Mouse (Mus musculus) lung, embryonic 16.5 days (tissue): ENCODE measurements at regions not wholly inside any gene's neighbourhood (a gene's known extent, or its start where the extent isn't known, plus 50 kb on each side); places are given as distances from the start of the nearest gene placed in this dataset.
"Not testable (repeated sequence)": the region's sequence is repeated elsewhere in the genome, so short reads cannot be mapped to it uniquely, and the experiment has no call there.

ENCODE experiments used
- ATAC-seq: fragments of 200-750 bp; cut with Nextera tagmentation; 2 replicates; pipeline ENCODE4 v1.8.0; 2017; ENCODE audit warnings: low read depth, mild to moderate bottlenecking, moderate library complexity
- H3K27ac ChIP-seq: fragments of 300-500 bp; sonication (generic); 2 replicates; pipeline ENCODE4 v1.5.1; 2014; ENCODE audit warnings: mild to moderate bottlenecking, control low read depth, low read length
- H3K27me3 ChIP-seq: fragments of 300-500 bp; sonication (generic); 2 replicates; pipeline ENCODE4 v1.6.1; 2014; ENCODE audit warnings: low read depth, low read length, mixed read lengths; ENCODE audit not compliant: control insufficient read depth, insufficient read depth
- H3K36me3 ChIP-seq: fragments of 300-500 bp; sonication (generic); 2 replicates; pipeline ENCODE4 v1.6.1; 2014; ENCODE audit warnings: low read length; ENCODE audit not compliant: control insufficient read depth, insufficient read depth
- H3K4me1 ChIP-seq: fragments of 300-500 bp; sonication (generic); replicated peaks from 2 replicates; pipeline ENCODE4 v1.6.1; 2014; ENCODE audit warnings: low read length, mixed read lengths; ENCODE audit not compliant: control insufficient read depth, insufficient read depth
- H3K4me2 ChIP-seq: fragments of 300-500 bp; sonication (generic); 2 replicates; pipeline ENCODE4 v1.6.1; 2014; ENCODE audit warnings: low read depth, low read length, control low read depth
- H3K4me3 ChIP-seq: fragments of 300-500 bp; sonication (generic); 2 replicates; pipeline ENCODE4 v1.5.1; 2014; ENCODE audit warnings: mild to moderate bottlenecking, low read length, control low read depth
- H3K9ac ChIP-seq: fragments of 300-500 bp; sonication (generic); 2 replicates; pipeline ENCODE4 v1.6.1; 2014; ENCODE audit warnings: low read length, control low read depth
- H3K9me3 ChIP-seq: fragments of 300-500 bp; sonication (generic); 2 replicates; pipeline ENCODE4 v1.6.1; 2016; ENCODE audit warnings: low read length; ENCODE audit not compliant: control insufficient read depth
- WGBS: fragments of 180-500 bp; shearing (Covaris S2); extraction: QIAGEN DNeasy Blood & Tissue Kit; methylation state at CpG from one replicate; pipeline ENCODE4 v1.1.7; 2014; 5-methylcytosine and 5-hydroxymethylcytosine counted together

GRCm38 (mm10) chr16:3114473-3115335 is 476.1 kb upstream of the Olfr161 start:
- not testable (repeated sequence) for H3K9me3 ChIP-seq, H3K27me3 ChIP-seq, H3K4me2 ChIP-seq, H3K4me3 ChIP-seq, H3K27ac ChIP-seq, H3K4me1 ChIP-seq, H3K36me3 ChIP-seq, H3K9ac ChIP-seq
- ATAC-seq = peak; percentile 96
- 71% methylated on average over 2 of the region's 3 CpGs for whole genome bisulfite sequencing

GRCm38 (mm10) chr16:3115336-3116112 is 475.3 kb upstream of the Olfr161 start:
- 68% methylated on average over 8 of the region's 9 CpGs for WGBS
- H3K27ac ChIP-seq, H3K9me3 ChIP-seq, H3K4me1 ChIP-seq, H3K4me2 ChIP-seq, H3K36me3 ChIP-seq, H3K4me3 ChIP-seq, H3K27me3 ChIP-seq, H3K9ac ChIP-seq: not testable (repeated sequence)
- peak; percentile 81 for ATAC-seq

DNA sequence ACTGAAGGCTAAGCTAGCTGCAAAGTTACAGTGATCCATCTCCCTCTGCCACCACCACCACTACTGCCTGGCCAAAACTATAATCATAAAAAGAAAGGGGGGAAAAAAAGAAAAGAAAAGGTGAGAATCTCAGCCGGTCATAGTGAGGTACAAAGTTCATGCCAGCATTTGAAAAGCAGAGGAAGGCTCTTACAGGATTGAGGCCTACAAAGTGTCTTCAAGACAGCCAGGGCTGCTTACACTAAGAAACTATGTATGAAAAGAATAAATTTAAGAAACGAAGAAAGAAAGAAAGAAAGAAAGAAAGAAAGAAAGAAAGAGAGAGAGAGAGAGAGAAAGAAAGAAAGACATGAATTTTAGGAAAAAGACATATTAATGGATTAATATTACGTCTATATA is 474.7 kb upstream of the Olfr161 start:
- not testable (repeated sequence) for H3K27me3 ChIP-seq, ATAC-seq, H3K27ac ChIP-seq, H3K4me1 ChIP-seq, H3K4me2 ChIP-seq, H3K36me3 ChIP-seq, H3K9me3 ChIP-seq, H3K4me3 ChIP-seq, H3K9ac ChIP-seq
- WGBS = 82% methylated on average over 2 of the region's 3 CpGs

- not testable (repeated sequence) for H3K36me3 ChIP-seq, H3K27ac ChIP-seq, H3K9ac ChIP-seq, H3K4me3 ChIP-seq, H3K27me3 ChIP-seq, H3K4me2 ChIP-seq, H3K4me1 ChIP-seq, H3K9me3 ChIP-seq, ATAC-seq
Measured at GRCm38 (mm10) chr16:3121216-3121615, 469.6 kb upstream of the Olfr161 start.

GRCm38 (mm10) chr16:3122145-3122860 is 468.5 kb upstream of the Olfr161 start:
- not testable (repeated sequence) for H3K36me3 ChIP-seq, H3K9me3 ChIP-seq, ATAC-seq, H3K9ac ChIP-seq, H3K4me1 ChIP-seq, H3K4me3 ChIP-seq, H3K4me2 ChIP-seq, H3K27me3 ChIP-seq, H3K27ac ChIP-seq
- WGBS = 54% methylated on average over 4 of the region's 6 CpGs

DNA sequence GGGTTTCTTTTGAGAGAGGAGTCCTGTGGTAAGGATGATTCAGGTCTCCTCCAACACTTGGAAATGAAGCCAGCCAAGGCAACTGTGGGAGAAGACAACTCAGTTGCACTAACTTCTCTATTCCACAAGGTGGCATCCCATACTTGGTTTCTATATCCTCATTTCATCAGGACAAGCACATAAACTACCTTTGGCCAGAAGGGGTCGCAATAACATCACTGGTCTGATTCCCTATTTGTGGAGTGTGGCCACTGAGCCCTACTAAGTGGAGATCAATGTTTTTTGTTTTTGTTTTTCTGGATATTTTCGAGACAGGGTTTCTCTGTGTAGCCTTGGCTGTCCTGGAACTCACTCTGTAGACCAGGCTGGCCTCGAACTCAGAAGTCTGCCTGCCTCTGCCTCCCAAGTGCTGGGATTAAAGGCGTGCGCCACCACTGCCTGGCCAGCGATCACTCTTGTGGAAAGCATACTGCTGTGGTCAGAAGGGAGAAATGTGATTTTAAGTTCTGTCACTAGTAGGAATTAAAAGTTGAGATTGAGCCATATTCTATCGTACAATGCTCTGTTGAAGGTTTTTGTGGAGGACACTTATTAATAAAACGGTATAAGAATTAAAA is 467.9 kb upstream of the Olfr161 start:
- not testable (repeated sequence) for H3K4me2 ChIP-seq

DNA sequence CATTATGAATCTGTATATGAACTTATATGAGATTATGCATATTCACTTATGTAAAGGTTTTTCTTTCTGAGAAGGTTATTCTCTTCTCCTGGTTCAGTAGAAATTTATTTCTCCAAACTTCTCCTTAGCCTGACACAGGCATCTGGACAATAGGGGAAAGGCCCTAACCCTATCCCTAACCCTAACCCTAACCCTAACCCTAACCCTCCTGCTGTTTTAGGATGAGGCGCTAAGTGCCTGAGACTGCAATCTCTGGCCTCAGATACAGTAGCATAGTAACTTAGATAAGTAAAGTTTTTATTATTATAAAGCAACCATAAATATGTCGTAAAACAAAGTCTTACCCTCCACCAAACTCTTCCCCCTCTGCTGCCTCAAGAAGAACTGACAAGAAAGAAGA is 463.5 kb upstream of the Olfr161 start:
- WGBS = 36% methylated on average over 2 of the region's 2 CpGs
- not testable (repeated sequence) for H3K27ac ChIP-seq, H3K36me3 ChIP-seq, H3K9me3 ChIP-seq, H3K27me3 ChIP-seq, H3K4me2 ChIP-seq, ATAC-seq, H3K4me1 ChIP-seq, H3K4me3 ChIP-seq, H3K9ac ChIP-seq

More for the DNA sequence above, 467.9 kb upstream of the Olfr161 start:
- not testable (repeated sequence) for H3K9ac ChIP-seq, H3K27ac ChIP-seq, H3K4me3 ChIP-seq, H3K36me3 ChIP-seq, H3K9me3 ChIP-seq, H3K27me3 ChIP-seq, H3K4me1 ChIP-seq
- ATAC-seq = peak; percentile 60
- 60% methylated on average over 8 of the region's 8 CpGs for WGBS
